Mouse (Mus musculus) adrenal gland, postnatal 36 days (tissue): ENCODE measurements around the gene Slc51a. TPM values are rescaled to one million over a fixed set of nuclear protein-coding genes. Genes with fewer than 3 reads are reported as not detected.

Experiments
- DNase-seq, 2 experiments: peaks; one replicate each; pipeline ENCODE4 v3.0.0; 2021; ENCODE audit warnings: mixed read lengths in 1 of 2
- long read RNA-seq, 2 experiments: library from polyadenylated mRNA; stranded (forward); transcript quantifications; one replicate each; pipeline ENCODE4 v2.0.0; 2021; ENCODE audit warnings: borderline sequencing depth in 2 of 2
- total RNA-seq, 2 experiments: library from RNA; stranded (reverse); gene quantifications; 2 replicates each; pipeline ENCODE4 v1.2.3; 2021

Gene Slc51a
- total RNA-seq: under 1 TPM in 1 of 2 experiments, not detected in 1; 0.36 TPM
- long read RNA-seq, experiment 1: 0 reads
- long read RNA-seq, experiment 2: 0 reads

- no peak for DNase-seq
Observed at GRCm38 (mm10) chr16:32487234-32488111, at the start of gene Slc51a. Gene Slc51a, minus strand, starts transcription at chr16:32487879.

- DNase-seq: peak in 1 of 2 experiments; percentile 28
Observed at GRCm38 (mm10) chr16:32535157-32535751, 47.6 kb upstream of the Slc51a start.

- DNase-seq: no peak
Observed at GRCm38 (mm10) chr16:32532878-32533826, 45.5 kb upstream of the Slc51a start.

GRCm38 (mm10) chr16:32526906-32527305 lies 39.2 kb upstream of the Slc51a start:
- no peak for DNase-seq

- DNase-seq: peak; percentile 58 to 68
Observed at GRCm38 (mm10) chr16:32524244-32524615, 36.6 kb upstream of the Slc51a start.

GRCm38 (mm10) chr16:32523462-32524243 lies 36.0 kb upstream of the Slc51a start:
- DNase-seq: peak; percentile 91 to 92

- DNase-seq: no peak
Observed at GRCm38 (mm10) chr16:32522578-32523194, 35.0 kb upstream of the Slc51a start.

GRCm38 (mm10) chr16:32520372-32520748 lies 32.7 kb upstream of the Slc51a start:
- DNase-seq: no peak

GRCm38 (mm10) chr16:32519656-32520371 lies 32.1 kb upstream of the Slc51a start:
- no peak for DNase-seq

GRCm38 (mm10) chr16:32517785-32518481 lies 30.3 kb upstream of the Slc51a start:
- no peak for DNase-seq

- DNase-seq: no peak
Observed at GRCm38 (mm10) chr16:32516006-32516962, 28.6 kb upstream of the Slc51a start.

- DNase-seq: no peak
Observed at GRCm38 (mm10) chr16:32513948-32514347, 26.3 kb upstream of the Slc51a start.

- DNase-seq: no peak
Observed at GRCm38 (mm10) chr16:32513401-32513800, 25.7 kb upstream of the Slc51a start.

- peak in 1 of 2 experiments; percentile 51 for DNase-seq
Observed at GRCm38 (mm10) chr16:32512921-32513320, 25.2 kb upstream of the Slc51a start.

GRCm38 (mm10) chr16:32511827-32512490 lies 24.3 kb upstream of the Slc51a start:
- no peak for DNase-seq

- no peak for DNase-seq
Observed at GRCm38 (mm10) chr16:32511338-32511734, 23.7 kb upstream of the Slc51a start.

GRCm38 (mm10) chr16:32510399-32511337 lies 23.0 kb upstream of the Slc51a start:
- DNase-seq: no peak
